Mouse (Mus musculus) spleen, adult 2 months (tissue): ENCODE measurements around the gene Gm7168. TPM values are rescaled to one million over a fixed set of nuclear protein-coding genes. Genes with fewer than 3 reads are reported as not detected.
"Not testable (repeated sequence)": the region's sequence is repeated elsewhere in the genome, so short reads cannot be mapped to it uniquely, and the experiment has no call there.

ENCODE experiments used
- DNase-seq, 2 experiments: peaks; one replicate each; pipeline versions ENCODE4 v3.0.0 to v3.0.0-alpha.2; 2012 to 2021; ENCODE audit warnings: low spot score in 2 of 2, low read depth in 1 of 2
- H3K27ac ChIP-seq: fragments of 200-500 bp; 2 replicates; pipeline ENCODE4 v1.5.1; 2012; ENCODE audit warnings: low read length, inconsistent platforms; ENCODE audit not compliant: insufficient read depth
- H3K27me3 ChIP-seq: fragments of 200-500 bp; 2 replicates; pipeline ENCODE4 v1.6.1; 2012; ENCODE audit warnings: mild to moderate bottlenecking, moderate library complexity, low read length, inconsistent platforms; ENCODE audit not compliant: control insufficient read depth, insufficient read depth
- H3K36me3 ChIP-seq: fragments of 200-500 bp; 2 replicates; pipeline ENCODE4 v1.6.1; 2012; ENCODE audit warnings: mild to moderate bottlenecking, low read length, inconsistent platforms; ENCODE audit not compliant: control insufficient read depth, insufficient read depth
- H3K4me1 ChIP-seq: fragments of 200-500 bp; 2 replicates; pipeline ENCODE4 v1.6.1; 2011; ENCODE audit warnings: inconsistent platforms; ENCODE audit not compliant: control insufficient read depth, insufficient read depth, insufficient read length
- H3K4me3 ChIP-seq: fragments of 200-500 bp; 2 replicates; pipeline ENCODE4 v1.5.1; 2011; ENCODE audit warnings: mild to moderate bottlenecking, inconsistent platforms; ENCODE audit not compliant: insufficient read depth, insufficient read length; ENCODE audit errors: extremely low read depth
- CTCF ChIP-seq: fragments of 200-500 bp; IDR thresholded peaks from 2 replicates; pipeline ENCODE4 v1.5.1; 2011; ENCODE audit warnings: mild to moderate bottlenecking, inconsistent platforms; ENCODE audit not compliant: insufficient read depth, insufficient read length, insufficient replicate concordance; ENCODE audit errors: extremely low read depth
- POLR2A ChIP-seq: fragments of 200-500 bp; IDR thresholded peaks from 2 replicates; pipeline ENCODE4 v1.6.1; 2011; ENCODE audit warnings: low read depth, low read length, inconsistent platforms
- WGBS: fragments of 180-500 bp; shearing (Covaris S2); methylation state at CpG from one replicate; pipeline ENCODE4 v1.1.7; 2018; 5-methylcytosine and 5-hydroxymethylcytosine counted together
- polyA plus RNA-seq: library from polyadenylated mRNA; depleted of rRNA; stranded (reverse); fragments of >200 nt; gene quantifications from 2 replicates; pipeline ENCODE4 v1.2.3, GENCODE M21; 2012

Gene Gm7168
- polyA plus RNA-seq, 1 experiment, result not detected

GRCm38 (mm10) chr17:13938652-13939051, 9.5 kb upstream of the Gm7168 start:
- Histone ChIP-seq H3K4me1 (no peaks in the 10 kb centered on the region), H3K27me3 (no peaks in the 10 kb centered on the region), H3K4me3 (no peak overlapping the region), H3K27ac (no peak overlapping the region), H3K36me3 (no peaks in the 10 kb centered on the region)
- WGBS, result 54% methylated on average over 3 of the region's 3 CpGs
- no peak for TF ChIP-seq CTCF
- no peak for TF ChIP-seq POLR2A
- no peak for DNase-seq

DNA sequence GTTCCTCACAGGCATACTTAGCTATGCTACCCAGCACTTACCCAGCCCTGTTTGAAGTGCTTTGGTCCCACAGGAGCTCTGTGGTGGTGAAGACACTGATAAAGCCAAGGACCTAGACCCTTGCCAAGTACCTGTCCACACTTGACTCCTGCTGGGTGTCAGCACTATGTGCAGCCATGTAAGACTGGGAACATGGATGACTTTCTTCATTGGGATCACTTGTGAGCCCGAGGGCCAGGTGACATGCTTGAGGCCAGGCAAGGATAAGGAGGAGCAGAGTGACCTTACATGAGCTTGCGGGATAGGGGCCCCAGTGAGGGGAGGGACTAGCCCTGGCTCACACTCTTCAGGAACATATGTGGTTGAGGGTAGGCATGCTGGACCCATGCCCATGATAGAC, 8.9 kb upstream of the Gm7168 start:
- not testable (repeated sequence) for H3K4me3 ChIP-seq, H3K27me3 ChIP-seq, H3K4me1 ChIP-seq, DNase-seq, H3K27ac ChIP-seq, H3K36me3 ChIP-seq
- WGBS, result 85% methylated on average over 2 of the region's 2 CpGs

DNA sequence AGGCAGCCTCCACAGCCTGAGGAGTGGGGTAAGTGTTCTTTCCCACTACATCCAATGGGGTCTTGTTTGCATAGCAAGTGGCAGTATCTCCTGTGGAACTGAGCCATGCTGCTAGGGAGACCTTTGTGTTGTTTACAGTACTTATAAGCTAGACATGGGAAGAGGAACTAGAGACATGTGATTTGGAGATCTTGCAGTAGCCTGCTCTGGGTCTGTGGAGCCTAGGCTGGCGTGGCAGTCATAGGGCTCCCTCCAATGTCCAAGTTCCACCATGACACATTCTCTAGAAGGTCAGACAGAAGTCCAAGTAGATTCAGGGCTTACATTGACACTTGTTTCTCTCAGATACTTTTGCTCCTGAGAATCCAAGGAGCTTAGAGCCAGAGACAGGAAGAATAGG, 7.7 kb upstream of the Gm7168 start:
- H3K27ac ChIP-seq, result no peak overlapping the region
- H3K4me1 ChIP-seq, result no peaks in the 10 kb centered on the region
- no peaks in the 10 kb centered on the region for H3K27me3 ChIP-seq
- WGBS, result 76% methylated on average over 1 of the region's 1 CpGs
- no peaks in the 10 kb centered on the region for H3K36me3 ChIP-seq
- TF ChIP-seq POLR2A (no peak), CTCF (no peak)
- H3K4me3 ChIP-seq, result no peak overlapping the region
- DNase-seq, result no peak

GRCm38 (mm10) chr17:13951570-13951969, 3.4 kb downstream of the Gm7168 start:
- not testable (repeated sequence) for DNase-seq, H3K4me3 ChIP-seq, H3K4me1 ChIP-seq, H3K27ac ChIP-seq, H3K27me3 ChIP-seq, H3K36me3 ChIP-seq
- 84% methylated on average over 1 of the region's 1 CpGs for WGBS

GRCm38 (mm10) chr17:13958129-13958528, 10.0 kb downstream of the Gm7168 start:
- H3K27me3 ChIP-seq, H3K4me1 ChIP-seq, DNase-seq, H3K4me3 ChIP-seq, H3K27ac ChIP-seq, H3K36me3 ChIP-seq: not testable (repeated sequence)
- whole genome bisulfite sequencing, result 59% methylated on average over 1 of the region's 2 CpGs

DNA sequence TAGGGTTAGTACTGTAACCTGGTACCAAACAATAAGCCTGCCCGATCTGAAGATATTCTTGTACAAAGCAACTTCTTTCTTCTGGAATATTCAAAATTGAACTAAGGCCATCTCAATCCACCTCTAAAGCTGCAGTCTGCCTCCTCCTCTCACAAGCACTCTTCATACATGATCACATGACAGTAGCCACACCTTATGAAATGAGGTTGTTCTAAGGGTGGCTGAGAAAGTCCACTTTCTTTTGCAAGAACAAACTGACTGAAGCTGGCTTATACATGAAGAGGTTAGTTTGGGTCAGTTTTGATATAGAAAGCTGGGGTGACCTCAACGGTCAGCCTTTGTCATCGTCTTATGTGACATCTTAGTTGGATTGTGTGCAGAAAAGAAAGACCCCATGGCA, 14.1 kb downstream of the Gm7168 start:
- H3K4me3 ChIP-seq, H3K36me3 ChIP-seq, H3K4me1 ChIP-seq, H3K27ac ChIP-seq, DNase-seq, H3K27me3 ChIP-seq: not testable (repeated sequence)
- 88% methylated on average over 3 of the region's 3 CpGs for WGBS

DNA sequence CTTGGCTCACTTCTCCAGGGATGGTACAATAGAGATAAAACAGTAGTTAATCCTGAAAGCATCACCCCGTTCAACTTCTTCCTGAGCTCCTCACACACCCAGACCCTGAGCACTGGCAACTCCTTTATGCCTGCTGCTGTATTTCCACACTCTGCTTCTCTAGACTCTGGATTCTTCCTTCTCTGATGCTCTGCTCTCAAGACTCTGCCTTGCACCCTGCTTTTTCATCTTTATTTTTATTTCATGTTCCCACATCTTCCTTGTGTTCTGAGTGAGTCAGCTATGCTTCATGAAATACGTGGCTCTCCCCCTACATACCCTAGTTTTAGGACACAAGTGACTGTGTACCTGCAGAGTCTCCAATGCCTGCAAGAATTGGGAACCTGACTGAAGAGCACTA, 16.9 kb downstream of the Gm7168 start:
- WGBS, result 70% methylated on average over 1 of the region's 2 CpGs
- DNase-seq, H3K4me1 ChIP-seq, H3K36me3 ChIP-seq, H3K4me3 ChIP-seq, H3K27me3 ChIP-seq, H3K27ac ChIP-seq: not testable (repeated sequence)

DNA sequence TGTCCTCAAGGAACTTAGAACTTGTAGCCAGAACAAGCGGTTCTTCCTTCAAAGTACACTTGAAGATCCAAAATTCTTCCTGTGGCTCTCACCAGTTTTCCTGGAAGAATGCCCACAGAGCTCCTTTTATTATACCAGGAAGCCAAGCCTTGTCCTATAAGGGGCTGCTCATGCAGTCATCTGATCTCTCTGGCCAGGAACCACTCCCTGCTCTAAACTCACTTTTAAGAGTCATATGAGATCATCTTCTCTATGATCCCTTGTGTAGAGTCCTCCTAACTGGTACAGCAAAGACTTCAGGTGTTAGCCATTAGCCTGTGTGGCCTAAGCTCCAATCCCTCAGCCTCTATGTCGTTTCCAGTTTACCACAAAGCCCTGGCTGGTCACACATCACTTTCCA, 21.7 kb downstream of the Gm7168 start:
- not testable (repeated sequence) for DNase-seq, H3K4me1 ChIP-seq, H3K4me3 ChIP-seq, H3K27me3 ChIP-seq, H3K36me3 ChIP-seq, H3K27ac ChIP-seq
- 56% methylated on average over 1 of the region's 2 CpGs for WGBS

DNA sequence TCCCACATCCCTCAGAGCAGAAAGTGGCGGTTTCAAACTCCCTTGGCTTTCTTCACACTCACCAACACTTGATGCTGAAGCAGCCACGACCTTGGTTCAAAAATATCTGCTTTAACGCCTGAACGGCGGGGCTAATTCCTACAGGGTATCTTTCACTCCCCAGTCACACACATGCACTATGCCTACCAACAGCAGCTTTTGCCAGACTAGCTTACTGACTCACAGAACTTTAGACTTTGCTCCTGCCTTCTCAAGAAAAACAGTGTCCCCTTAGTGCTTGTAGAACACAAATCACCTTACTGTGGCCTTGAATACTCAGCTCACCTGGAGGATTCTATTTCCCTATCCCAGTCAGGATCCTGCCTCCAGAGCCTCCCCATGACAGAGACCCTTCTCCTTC, 22.6 kb downstream of the Gm7168 start:
- not testable (repeated sequence) for H3K36me3 ChIP-seq, H3K27ac ChIP-seq, DNase-seq, H3K27me3 ChIP-seq, H3K4me3 ChIP-seq, H3K4me1 ChIP-seq
- 75% methylated on average over 1 of the region's 5 CpGs for WGBS
